Mouse (Mus musculus): Measurements from ENCODE around the gene Tax1bp3. TPM values are rescaled to one million over a fixed set of nuclear protein-coding genes. Genes with fewer than 3 reads are reported as not detected.

The Tax1bp3 gene
- polyA plus RNA-seq, 1 experiment from 2014 or later, result 227 TPM

DNA sequence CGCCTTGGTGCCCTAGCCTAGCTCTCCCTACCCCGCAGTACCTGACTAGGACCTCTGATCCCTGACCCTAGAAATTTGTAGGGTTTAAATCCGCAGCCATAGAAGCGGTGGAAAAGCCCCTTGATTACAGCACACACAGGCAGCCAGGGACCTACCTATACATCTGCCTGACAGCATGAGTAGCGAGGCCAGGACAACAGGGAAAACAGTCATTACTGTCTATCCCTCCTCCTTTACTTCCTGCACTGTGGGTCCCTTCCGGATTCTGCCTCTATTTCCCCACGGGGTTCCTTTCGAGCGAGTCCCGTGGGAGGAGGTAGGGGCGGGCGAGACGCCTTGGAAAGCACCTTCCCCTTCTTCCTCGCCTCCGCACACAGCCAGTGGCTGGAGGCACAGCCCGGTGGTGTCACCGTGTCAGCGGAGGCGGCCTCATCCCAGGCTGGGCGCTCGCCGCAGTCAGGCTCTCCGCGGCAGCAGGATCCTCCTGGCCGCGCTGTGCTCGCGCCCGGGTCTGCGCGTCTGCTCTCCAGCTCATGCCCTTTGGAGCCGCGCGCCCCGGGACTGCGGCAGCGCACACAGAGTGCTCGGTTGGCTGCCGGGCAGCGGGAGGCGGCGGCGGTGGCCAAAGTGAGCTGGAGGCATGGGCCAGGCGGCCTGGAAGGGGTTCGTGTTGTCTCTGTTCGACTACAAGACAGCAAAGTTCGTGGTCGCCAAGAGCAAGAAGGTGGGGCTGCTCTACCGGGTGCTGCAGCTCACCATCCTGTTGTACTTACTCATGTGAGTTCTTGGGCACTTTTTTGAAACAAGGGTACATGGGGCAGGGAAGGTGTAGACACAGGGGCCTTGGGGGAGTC is 16.7 kb upstream of the Tax1bp3 start, which contains the start of gene P2rx5:
Gene P2rx5 (plus strand): TSS at position 465 of the 854 bp plus-strand sequence.
- Histone ChIP-seq H3K4me3 (replicated peaks; ENCODE audit: low read depth, low read length) (peak within 1 kb of the TSS; percentile 35), H3K9me3 (replicated peaks; ENCODE audit: low read length) (no peaks in the 10 kb centered on the region), H3K27me3 (ENCODE audit: insufficient read depth, low read length) (peaks cover 8% of the 10 kb centered on the region; the same call in 1 of the 2 replicates), H3K36me3 (ENCODE audit: insufficient read depth, low read length) (no peaks in the 10 kb centered on the region), H3K4me2 (ENCODE audit: low read length) (peak within 1 kb of the TSS; percentile 85), H3K4me1 (replicated peaks; ENCODE audit: insufficient read depth, low read length) (no peaks in the 10 kb centered on the region), H3K27ac (no peak within 1 kb of the TSS), H3K9ac (ENCODE audit: low read depth, low read length) (peak within 1 kb of the TSS; percentile 38; the same call in 1 of the 2 replicates)
- DNase-seq (ENCODE audit: low spot score) (peak; percentile 61), ATAC-seq (replicated peaks; ENCODE audit: low FRiP score, low read depth) (peak; percentile 81)
- WGBS, result 3% methylated on average over 49 of the region's 49 CpGs
- TF ChIP-seq CTCF (IDR thresholded peaks at IDR 0.05; ENCODE audit: low read depth), result no peak

DNA sequence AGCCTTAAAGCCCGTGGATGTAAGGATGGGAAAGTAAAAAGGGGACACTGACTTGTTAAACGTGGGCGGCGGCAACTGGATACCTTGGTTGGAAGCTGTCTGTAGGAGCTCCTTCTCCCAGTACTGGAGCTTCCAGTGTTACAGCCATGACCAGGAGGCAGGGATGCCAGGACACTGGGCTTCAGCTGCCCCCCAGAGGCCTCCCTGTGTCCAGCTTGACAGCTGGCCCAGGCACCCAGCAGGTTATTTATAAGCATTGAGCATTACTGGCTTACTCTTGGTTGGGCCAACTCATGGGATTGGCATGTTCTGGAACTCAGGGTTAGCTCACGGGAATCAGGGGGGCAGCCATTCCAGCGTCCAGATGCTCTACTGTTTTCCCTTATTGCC is 16.1 kb upstream of the Tax1bp3 start:
- DNase-seq (ENCODE audit: low spot score) (peak; percentile 49), ATAC-seq (replicated peaks; ENCODE audit: low FRiP score, low read depth) (0 out of 2 replicates have a peak, but pooled peaks have one; percentile 31)
- peak overlapping the region; percentile 38; the same call in 1 of the 2 replicates for H3K9ac ChIP-seq (ENCODE audit: low read depth, low read length)
- H3K27ac ChIP-seq, result no peak overlapping the region
- peak overlapping the region; percentile 35 for H3K4me3 ChIP-seq (replicated peaks; ENCODE audit: low read depth, low read length)
- no peaks in the 10 kb centered on the region for H3K9me3 ChIP-seq (replicated peaks; ENCODE audit: low read length)
- no peaks in the 10 kb centered on the region for H3K36me3 ChIP-seq (ENCODE audit: insufficient read depth, low read length)
- peak overlapping the region; percentile 85 for H3K4me2 ChIP-seq (ENCODE audit: low read length)
- 16% methylated on average over 6 of the region's 6 CpGs for WGBS
- no peaks in the 10 kb centered on the region for H3K4me1 ChIP-seq (replicated peaks; ENCODE audit: insufficient read depth, low read length)
- peak; percentile 42; the same call in 1 of the 2 replicates for TF ChIP-seq CTCF (IDR thresholded peaks at IDR 0.05; ENCODE audit: low read depth)
- H3K27me3 ChIP-seq (ENCODE audit: insufficient read depth, low read length), result peaks cover 8% of the 10 kb centered on the region; the same call in 1 of the 2 replicates

DNA sequence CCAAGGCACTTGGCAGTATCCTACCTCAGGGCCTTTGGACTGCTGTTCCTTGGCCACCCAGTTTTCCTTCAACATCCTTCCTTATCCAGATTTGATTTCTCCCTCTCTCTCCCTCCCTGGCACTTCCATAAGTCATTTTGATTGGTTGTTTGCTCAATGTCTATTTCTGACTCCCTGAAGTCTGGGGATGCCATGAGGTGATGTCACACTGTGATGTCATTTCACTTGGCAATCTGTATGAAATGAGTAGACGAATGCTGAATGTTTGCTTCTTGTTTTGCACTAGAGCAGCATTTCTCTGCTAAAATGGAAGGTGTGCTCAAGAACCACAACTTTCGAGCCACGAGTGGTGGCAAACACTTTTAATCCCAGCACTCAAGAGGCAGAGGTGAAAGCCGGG is 15.3 kb upstream of the Tax1bp3 start:
- no peak overlapping the region for H3K4me3 ChIP-seq (replicated peaks; ENCODE audit: low read depth, low read length)
- TF ChIP-seq CTCF (IDR thresholded peaks at IDR 0.05; ENCODE audit: low read depth), result no peak
- H3K9me3 ChIP-seq (replicated peaks; ENCODE audit: low read length), result no peaks in the 10 kb centered on the region
- H3K9ac ChIP-seq (ENCODE audit: low read depth, low read length), result no peak overlapping the region
- 87% methylated on average over 4 of the region's 4 CpGs for WGBS
- H3K27me3 ChIP-seq (ENCODE audit: insufficient read depth, low read length), result peaks cover 8% of the 10 kb centered on the region; the same call in 1 of the 2 replicates
- H3K4me2 ChIP-seq (ENCODE audit: low read length), result no peak overlapping the region
- DNase-seq (ENCODE audit: low spot score) (no peak), ATAC-seq (replicated peaks; ENCODE audit: low FRiP score, low read depth) (no peak)
- H3K36me3 ChIP-seq (ENCODE audit: insufficient read depth, low read length), result no peaks in the 10 kb centered on the region
- H3K4me1 ChIP-seq (replicated peaks; ENCODE audit: insufficient read depth, low read length), result no peaks in the 10 kb centered on the region
- no peak overlapping the region for H3K27ac ChIP-seq

DNA sequence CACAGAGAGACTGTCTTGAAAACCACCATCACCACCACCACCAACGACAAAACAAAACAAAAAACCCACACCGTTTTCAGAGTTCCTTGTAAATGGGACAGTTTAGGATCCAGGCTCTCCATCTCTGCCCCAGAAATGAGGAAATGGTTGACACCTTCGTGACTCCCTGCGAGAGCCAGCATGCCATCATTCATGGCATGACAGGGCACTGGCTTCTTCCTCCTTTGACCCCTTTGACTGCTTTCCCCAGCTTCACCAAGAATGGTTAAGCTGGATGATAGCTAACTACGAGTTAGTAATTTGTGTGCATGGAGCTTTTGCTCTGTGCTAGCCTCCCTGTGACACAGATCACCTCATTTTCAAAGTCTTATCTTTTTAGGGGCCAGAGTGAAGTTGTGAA is 14.6 kb upstream of the Tax1bp3 start:
- ATAC-seq (replicated peaks; ENCODE audit: low FRiP score, low read depth), result no peak
- Histone ChIP-seq H3K9ac (ENCODE audit: low read depth, low read length) (no peak overlapping the region), H3K36me3 (ENCODE audit: insufficient read depth, low read length) (no peaks in the 10 kb centered on the region), H3K9me3 (replicated peaks; ENCODE audit: low read length) (no peaks in the 10 kb centered on the region), H3K4me2 (ENCODE audit: low read length) (no peak overlapping the region), H3K4me1 (replicated peaks; ENCODE audit: insufficient read depth, low read length) (no peaks in the 10 kb centered on the region), H3K27ac (no peak overlapping the region), H3K4me3 (replicated peaks; ENCODE audit: low read depth, low read length) (no peak overlapping the region), H3K27me3 (ENCODE audit: insufficient read depth, low read length) (peaks cover 8% of the 10 kb centered on the region; the same call in 1 of the 2 replicates)
- no peak for DNase-seq (ENCODE audit: low spot score)
- WGBS, result 45% methylated on average over 5 of the region's 5 CpGs
- no peak for TF ChIP-seq CTCF (IDR thresholded peaks at IDR 0.05; ENCODE audit: low read depth)

DNA sequence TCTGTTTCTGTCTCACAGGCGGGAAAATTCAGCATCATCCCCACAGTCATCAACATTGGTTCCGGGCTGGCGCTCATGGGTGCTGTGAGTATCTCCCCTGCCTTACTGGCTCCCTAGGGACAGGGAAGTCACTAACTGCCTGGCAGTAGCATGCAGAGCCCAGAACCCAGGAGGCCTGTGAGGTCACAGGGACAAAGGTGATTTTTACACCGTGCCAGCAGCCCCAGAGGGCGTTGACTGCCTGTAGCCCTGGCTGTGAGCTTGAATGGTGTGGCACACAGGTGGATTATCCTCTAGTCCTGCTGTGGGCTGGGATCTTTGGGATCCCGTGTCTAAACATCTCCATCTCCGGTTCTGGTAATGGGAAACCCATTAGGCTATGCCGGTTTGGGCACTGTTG is 8.8 kb upstream of the Tax1bp3 start:
- Histone ChIP-seq H3K4me3 (replicated peaks; ENCODE audit: low read depth, low read length) (no peak overlapping the region), H3K9me3 (replicated peaks; ENCODE audit: low read length) (no peaks in the 10 kb centered on the region), H3K27ac (no peak overlapping the region), H3K4me2 (ENCODE audit: low read length) (no peak overlapping the region), H3K4me1 (replicated peaks; ENCODE audit: insufficient read depth, low read length) (0 out of 2 replicates have a peak, but pooled peaks cover 4% of the 10 kb centered on the region), H3K9ac (ENCODE audit: low read depth, low read length) (no peak overlapping the region), H3K36me3 (ENCODE audit: insufficient read depth, low read length) (no peaks in the 10 kb centered on the region), H3K27me3 (ENCODE audit: insufficient read depth, low read length) (no peaks in the 10 kb centered on the region)
- no peak for TF ChIP-seq CTCF (IDR thresholded peaks at IDR 0.05; ENCODE audit: low read depth)
- WGBS, result 85% methylated on average over 8 of the region's 8 CpGs
- DNase-seq (ENCODE audit: low spot score), result no peak
- ATAC-seq (replicated peaks; ENCODE audit: low FRiP score, low read depth), result no peak

DNA sequence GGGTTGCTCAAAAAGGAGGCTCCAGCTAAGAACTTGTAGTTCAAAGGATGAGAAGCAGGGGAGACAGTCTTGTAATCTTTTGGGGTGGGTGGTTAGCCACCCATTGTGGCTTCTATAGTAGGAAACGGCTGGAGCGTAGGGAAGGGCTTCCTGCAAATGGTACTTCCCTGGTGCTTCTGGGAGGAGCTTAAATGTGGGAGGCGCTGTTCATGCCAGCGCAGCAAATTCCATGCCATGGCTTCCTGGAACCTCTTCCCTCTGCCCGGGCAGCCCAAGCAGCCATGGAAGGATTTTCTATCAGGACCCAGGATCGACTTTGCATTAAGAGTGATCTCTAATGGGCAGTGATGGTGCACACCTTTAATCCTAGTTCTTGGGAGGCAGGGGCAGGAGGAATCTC is 8.3 kb upstream of the Tax1bp3 start:
- H3K27ac ChIP-seq, result no peak overlapping the region
- H3K27me3 ChIP-seq (ENCODE audit: insufficient read depth, low read length), result no peaks in the 10 kb centered on the region
- 76% methylated on average over 6 of the region's 6 CpGs for WGBS
- H3K4me1 ChIP-seq (replicated peaks; ENCODE audit: insufficient read depth, low read length), result 0 out of 2 replicates have a peak, but pooled peaks cover 4% of the 10 kb centered on the region
- H3K9me3 ChIP-seq (replicated peaks; ENCODE audit: low read length), result no peaks in the 10 kb centered on the region
- ATAC-seq (replicated peaks; ENCODE audit: low FRiP score, low read depth) (no peak), DNase-seq (ENCODE audit: low spot score) (no peak)
- H3K9ac ChIP-seq (ENCODE audit: low read depth, low read length), result no peak overlapping the region
- H3K4me3 ChIP-seq (replicated peaks; ENCODE audit: low read depth, low read length), result no peak overlapping the region
- no peak overlapping the region for H3K4me2 ChIP-seq (ENCODE audit: low read length)
- no peaks in the 10 kb centered on the region for H3K36me3 ChIP-seq (ENCODE audit: insufficient read depth, low read length)
- TF ChIP-seq CTCF (IDR thresholded peaks at IDR 0.05; ENCODE audit: low read depth), result no peak
